Mouse (Mus musculus) forebrain, embryonic 14.5 days (tissue): ENCODE data around the gene Rpl3. TPM values are rescaled to one million over a fixed set of nuclear protein-coding genes. Genes with fewer than 3 reads are reported as not detected.

Source experiments
- ATAC-seq: fragments of 200-750 bp; cut with Nextera tagmentation; 2 replicates; pipeline ENCODE4 v1.8.0; 2017; ENCODE audit warnings: mild to moderate bottlenecking, moderate library complexity
- DNase-seq: peaks from one replicate; pipeline ENCODE4 v3.0.0-alpha.2; 2015; ENCODE audit warnings: low spot score
- H3K27ac ChIP-seq: fragments of 300-500 bp; sonication (generic); 2 replicates; pipeline ENCODE4 v1.5.1; 2014; ENCODE audit warnings: low read depth, mild to moderate bottlenecking, control low read depth, low read length, moderate library complexity
- H3K27me3 ChIP-seq: fragments of 300-500 bp; sonication (generic); replicated peaks from 2 replicates; pipeline ENCODE4 v1.6.1; 2014; ENCODE audit warnings: low read length, control low read depth, mixed read lengths; ENCODE audit not compliant: control insufficient read depth, insufficient read depth
- H3K36me3 ChIP-seq: fragments of 300-500 bp; sonication (generic); 2 replicates; pipeline ENCODE4 v1.6.1; 2014; ENCODE audit warnings: low read length, control low read depth; ENCODE audit not compliant: control insufficient read depth, insufficient read depth
- H3K4me1 ChIP-seq: fragments of 300-500 bp; sonication (generic); 2 replicates; pipeline ENCODE4 v1.6.1; 2014; ENCODE audit warnings: antibody characterized with exemption, low read length, control low read depth; ENCODE audit not compliant: control insufficient read depth, insufficient read depth
- H3K4me2 ChIP-seq: fragments of 300-500 bp; sonication (generic); 2 replicates; pipeline ENCODE4 v1.6.1; 2014; ENCODE audit warnings: mild to moderate bottlenecking, control low read depth, low read length
- H3K4me3 ChIP-seq: fragments of 300-500 bp; sonication (generic); 2 replicates; pipeline ENCODE4 v1.5.1; 2014; ENCODE audit warnings: low read depth, low read length, control low read depth
- H3K9ac ChIP-seq: fragments of 300-500 bp; sonication (generic); 2 replicates; pipeline ENCODE4 v1.6.1; 2014; ENCODE audit warnings: mild to moderate bottlenecking, low read length, control low read depth, moderate library complexity
- H3K9me3 ChIP-seq: fragments of 300-500 bp; sonication (generic); replicated peaks from 2 replicates; pipeline ENCODE4 v1.6.1; 2016; ENCODE audit warnings: low read length, control low read depth, mixed read lengths; ENCODE audit not compliant: control insufficient read depth
- WGBS: fragments of 180-500 bp; shearing (Covaris S2); extraction: QIAGEN DNeasy Blood & Tissue Kit; methylation state at CpG from one replicate; pipeline ENCODE4 v1.1.7; 2014; 5-methylcytosine and 5-hydroxymethylcytosine counted together
- polyA plus RNA-seq: library from polyadenylated mRNA; unstranded; fragments of >200 nt; fragmentation: Nextera tagmentation; extraction: Ambion mirVana; gene quantifications from 2 replicates; pipeline ENCODE4 v1.2.1, GENCODE M21; 2014

The Rpl3 gene
- polyA plus RNA-seq, 1 experiment from 2014 or later: 902 TPM

- Histone ChIP-seq H3K4me2 (no peak overlapping the region), H3K27me3 (no peaks in the 10 kb centered on the region), H3K27ac (no peak overlapping the region), H3K9me3 (no peaks in the 10 kb centered on the region), H3K9ac (no peak overlapping the region), H3K4me1 (no peaks in the 10 kb centered on the region), H3K4me3 (no peak overlapping the region), H3K36me3 (no peaks in the 10 kb centered on the region)
- DNase-seq (no peak), ATAC-seq (no peak)
- 93% methylated on average over 6 of the region's 6 CpGs for WGBS
Measured at GRCm38 (mm10) chr15:80119076-80119475, 27.4 kb upstream of the Rpl3 start.

GRCm38 (mm10) chr15:80117154-80117553 lies 25.5 kb upstream of the Rpl3 start:
- H3K9ac ChIP-seq: no peak overlapping the region
- ATAC-seq (no peak), DNase-seq (no peak)
- H3K36me3 ChIP-seq: peaks cover 3% of the 10 kb centered on the region; the same call in 1 of the 2 replicates
- no peak overlapping the region for H3K4me3 ChIP-seq
- no peak overlapping the region for H3K27ac ChIP-seq
- no peaks in the 10 kb centered on the region for H3K4me1 ChIP-seq
- no peak overlapping the region for H3K4me2 ChIP-seq
- no peaks in the 10 kb centered on the region for H3K9me3 ChIP-seq
- 76% methylated on average over 8 of the region's 8 CpGs for WGBS
- no peaks in the 10 kb centered on the region for H3K27me3 ChIP-seq

GRCm38 (mm10) chr15:80115866-80116794 lies 24.5 kb upstream of the Rpl3 start:
- H3K9ac ChIP-seq: no peak overlapping the region
- DNase-seq (no peak), ATAC-seq (no peak)
- no peak overlapping the region for H3K4me2 ChIP-seq
- H3K36me3 ChIP-seq: peaks cover 12% of the 10 kb centered on the region
- no peaks in the 10 kb centered on the region for H3K27me3 ChIP-seq
- H3K27ac ChIP-seq: no peak overlapping the region
- no peak overlapping the region for H3K4me3 ChIP-seq
- H3K4me1 ChIP-seq: no peaks in the 10 kb centered on the region
- WGBS: 79% methylated on average over 13 of the region's 13 CpGs
- no peaks in the 10 kb centered on the region for H3K9me3 ChIP-seq

GRCm38 (mm10) chr15:80115256-80115655 lies 23.6 kb upstream of the Rpl3 start:
- Histone ChIP-seq H3K27ac (no peak overlapping the region), H3K4me2 (no peak overlapping the region), H3K36me3 (peaks cover 12% of the 10 kb centered on the region), H3K4me1 (no peaks in the 10 kb centered on the region), H3K9me3 (no peaks in the 10 kb centered on the region), H3K27me3 (no peaks in the 10 kb centered on the region), H3K4me3 (no peak overlapping the region), H3K9ac (no peak overlapping the region)
- 66% methylated on average over 5 of the region's 5 CpGs for WGBS
- DNase-seq (no peak), ATAC-seq (no peak)

- Histone ChIP-seq H3K4me2 (no peak overlapping the region), H3K9ac (no peak overlapping the region), H3K36me3 (peaks cover 12% of the 10 kb centered on the region), H3K27me3 (no peaks in the 10 kb centered on the region), H3K27ac (no peak overlapping the region), H3K4me1 (no peaks in the 10 kb centered on the region), H3K9me3 (no peaks in the 10 kb centered on the region), H3K4me3 (no peak overlapping the region)
- ATAC-seq (no peak), DNase-seq (no peak)
- WGBS: 95% methylated on average over 7 of the region's 7 CpGs
Measured at GRCm38 (mm10) chr15:80114414-80114813, 22.7 kb upstream of the Rpl3 start.

- H3K27ac ChIP-seq: no peak overlapping the region
- H3K4me2 ChIP-seq: no peak overlapping the region
- no peak overlapping the region for H3K9ac ChIP-seq
- no peak for ATAC-seq
- H3K4me1 ChIP-seq: no peaks in the 10 kb centered on the region
- H3K4me3 ChIP-seq: no peak overlapping the region
- WGBS: 50% methylated on average over 2 of the region's 2 CpGs
- H3K27me3 ChIP-seq: no peaks in the 10 kb centered on the region
- DNase-seq: no peak
- H3K9me3 ChIP-seq: no peaks in the 10 kb centered on the region
- H3K36me3 ChIP-seq: peaks cover 12% of the 10 kb centered on the region
Measured at GRCm38 (mm10) chr15:80112499-80112898, 20.8 kb upstream of the Rpl3 start.

- ATAC-seq: no peak
- no peak for DNase-seq
- Histone ChIP-seq H3K9ac (no peak overlapping the region), H3K4me1 (no peaks in the 10 kb centered on the region), H3K27me3 (no peaks in the 10 kb centered on the region), H3K36me3 (peaks cover 12% of the 10 kb centered on the region), H3K9me3 (no peaks in the 10 kb centered on the region), H3K27ac (no peak overlapping the region), H3K4me2 (no peak overlapping the region), H3K4me3 (no peak overlapping the region)
- 88% methylated on average over 12 of the region's 12 CpGs for WGBS
Measured at GRCm38 (mm10) chr15:80111436-80111835, 19.8 kb upstream of the Rpl3 start.

GRCm38 (mm10) chr15:80107575-80107974 lies 15.9 kb upstream of the Rpl3 start:
- no peaks in the 10 kb centered on the region for H3K27me3 ChIP-seq
- H3K27ac ChIP-seq: no peak overlapping the region
- H3K4me1 ChIP-seq: no peaks in the 10 kb centered on the region
- no peak overlapping the region for H3K4me2 ChIP-seq
- 86% methylated on average over 3 of the region's 3 CpGs for WGBS
- ATAC-seq: no peak
- H3K4me3 ChIP-seq: no peak overlapping the region
- H3K9me3 ChIP-seq: no peaks in the 10 kb centered on the region
- no peak overlapping the region for H3K9ac ChIP-seq
- DNase-seq: no peak
- peaks cover 8% of the 10 kb centered on the region for H3K36me3 ChIP-seq

- Histone ChIP-seq H3K9ac (no peak overlapping the region), H3K9me3 (no peaks in the 10 kb centered on the region), H3K4me2 (no peak overlapping the region), H3K27ac (no peak overlapping the region), H3K4me1 (no peaks in the 10 kb centered on the region), H3K4me3 (no peak overlapping the region), H3K36me3 (peaks cover 8% of the 10 kb centered on the region), H3K27me3 (no peaks in the 10 kb centered on the region)
- ATAC-seq: no peak
- DNase-seq: no peak
- 97% methylated on average over 8 of the region's 8 CpGs for WGBS
Measured at GRCm38 (mm10) chr15:80107143-80107542, 15.5 kb upstream of the Rpl3 start.
